Mouse (Mus musculus) cerebral cortex, adult 2 months (tissue): ENCODE data around the gene Ippk.

Experiments used
- WGBS: fragments of 180-500 bp; shearing (Covaris S2); methylation state at CpG from one replicate; pipeline ENCODE4 v1.1.7; 2018; 5-methylcytosine and 5-hydroxymethylcytosine counted together

The Ippk gene

DNA sequence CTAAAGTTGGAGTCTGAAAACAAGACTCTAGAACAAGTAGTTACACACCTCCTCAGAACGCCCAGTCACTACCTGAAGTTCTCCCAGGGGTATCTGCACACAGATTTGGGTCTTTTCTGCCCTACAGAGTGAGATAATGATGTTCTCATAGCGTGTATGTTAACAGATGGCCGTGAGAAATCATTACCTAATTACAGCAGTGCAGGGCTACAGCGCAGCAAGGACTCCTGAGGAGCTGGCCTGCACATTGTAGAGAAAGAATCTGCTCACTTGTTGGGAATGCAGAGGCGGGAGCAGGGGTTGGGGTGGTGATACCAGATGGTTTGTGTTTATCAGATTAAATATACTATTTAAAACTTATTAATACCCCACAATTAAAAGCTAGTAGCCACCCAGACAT lies 59.5 kb downstream of the Ippk start:
- 50% methylated on average over 5 of the region's 5 CpGs for WGBS

DNA sequence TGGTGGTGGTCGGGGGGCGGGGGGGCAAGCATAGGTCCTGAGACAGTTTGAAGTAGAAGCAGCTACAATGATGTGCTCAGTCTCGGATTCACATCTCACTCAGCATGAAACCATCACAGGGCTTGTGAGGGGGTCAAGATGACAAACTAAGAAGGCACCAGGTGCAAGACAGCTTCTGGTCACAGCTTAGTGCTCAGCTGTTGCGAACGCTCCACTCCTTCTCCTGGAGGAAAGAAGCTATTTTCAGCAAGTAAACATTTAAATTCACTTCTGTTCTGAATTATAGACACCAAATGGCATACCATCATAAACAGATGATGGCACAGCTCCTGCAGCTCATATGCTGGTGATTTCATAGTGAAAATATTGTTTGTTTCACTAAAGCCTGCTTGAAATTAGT lies 64.3 kb downstream of the Ippk start:
- 68% methylated on average over 5 of the region's 5 CpGs for WGBS

- 79% methylated on average over 6 of the region's 6 CpGs for WGBS
These were observed 71.6 kb downstream of the Ippk start, which contains the start of gene Tes3-ps for GRCm38 (mm10) chr13:49492376-49493368. Tes3-ps (plus strand) TSS chr13:49493318.

DNA sequence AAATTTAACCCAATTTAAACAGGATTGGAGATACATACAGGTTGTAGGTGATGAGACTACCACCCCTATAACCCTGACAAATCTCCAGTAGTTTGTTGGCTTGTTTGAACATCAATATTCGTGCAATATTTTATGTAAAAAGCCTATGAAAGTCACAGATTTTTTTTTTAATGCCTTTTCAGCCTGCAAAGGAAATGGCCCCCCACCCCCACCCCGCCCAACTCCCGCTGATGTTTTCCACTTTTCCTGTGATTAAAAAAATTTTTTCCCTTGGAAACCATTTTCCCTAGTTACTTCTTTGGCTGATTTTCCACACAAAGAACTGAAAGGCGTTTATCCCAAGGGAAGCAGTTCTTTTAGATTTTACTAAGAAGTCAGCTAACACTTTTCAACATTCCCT lies 83.5 kb downstream of the Ippk start, which contains the start of gene Ecm2:
TSS of gene Ecm2 (plus strand) at position 301 of the 400 bp plus-strand sequence.
- 44% methylated on average over 4 of the region's 4 CpGs for WGBS

DNA sequence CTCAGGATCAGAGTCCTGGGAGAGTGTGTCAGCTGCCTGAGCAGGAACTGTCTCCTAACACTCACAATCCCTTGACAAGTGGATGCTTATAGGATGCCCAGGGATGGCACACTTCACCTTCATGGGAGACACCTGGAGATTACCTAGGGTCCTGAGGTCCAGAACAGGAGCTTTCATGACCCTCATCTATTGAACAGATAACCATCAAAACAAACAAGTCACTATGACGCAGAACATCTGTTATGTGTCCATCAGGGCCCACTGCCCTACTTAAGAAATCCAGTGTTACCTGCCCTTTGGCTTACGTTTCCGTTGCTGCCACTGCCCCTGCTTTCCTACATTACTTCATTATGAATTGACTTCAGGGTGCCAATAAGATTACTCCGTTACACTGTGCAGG lies 84.7 kb downstream of the Ippk start:
- WGBS, result 90% methylated on average over 4 of the region's 4 CpGs

- 55% methylated on average over 3 of the region's 3 CpGs for WGBS
These were observed 86.1 kb downstream of the Ippk start for GRCm38 (mm10) chr13:49507176-49507575.
